Mouse (Mus musculus) heart, adult 2 months (tissue): ENCODE results near the gene Prkag2.

Source experiments
- CTCF ChIP-seq: fragments of 200-600 bp; IDR thresholded peaks from 2 replicates; pipeline ENCODE4 v1.8.1; 2022; ENCODE audit warnings: antibody characterized with exemption, mild to moderate bottlenecking, moderate library complexity
- EP300 ChIP-seq: fragments of 200-500 bp; IDR thresholded peaks from 2 replicates; pipeline ENCODE4 v1.6.1; 2011; ENCODE audit warnings: low read depth, low read length, control low read depth; ENCODE audit not compliant: insufficient read depth
- POLR2A ChIP-seq: fragments of 200-500 bp; IDR thresholded peaks from 2 replicates; pipeline ENCODE4 v1.6.1; 2011; ENCODE audit warnings: mild to moderate bottlenecking, low read depth, low read length, control low read depth; ENCODE audit not compliant: insufficient read depth

- TF ChIP-seq CTCF, result no peak
- TF ChIP-seq POLR2A, result no peak
- TF ChIP-seq EP300, result no peak
Measured at GRCm38 (mm10) chr5:24950891-24951574, 149.4 kb downstream of the Prkag2 start.
